Mouse (Mus musculus) bone marrow macrophage, adult 2 months (primary cell): ENCODE data around the gene H2-K1. TPM values are rescaled to one million over a fixed set of nuclear protein-coding genes. Genes with fewer than 3 reads are reported as not detected.

Source experiments
- H3K27ac ChIP-seq: 2 replicates; pipeline ENCODE4 v1.5.1; 2012; ENCODE audit warnings: low read depth, low read length; ENCODE audit not compliant: insufficient read depth
- H3K4me1 ChIP-seq: 2 replicates; pipeline ENCODE4 v1.6.1; 2012; ENCODE audit warnings: low read length; ENCODE audit not compliant: control insufficient read depth, insufficient read depth
- H3K4me3 ChIP-seq: 2 replicates; pipeline ENCODE4 v1.5.1; 2012; ENCODE audit warnings: mild to moderate bottlenecking, low read length, moderate library complexity; ENCODE audit not compliant: insufficient read depth
- CTCF ChIP-seq: IDR thresholded peaks from 2 replicates; pipeline ENCODE4 v1.5.1; 2012; ENCODE audit warnings: low read depth, mild to moderate bottlenecking, low read length, moderate library complexity
- POLR2A ChIP-seq: IDR thresholded peaks from 2 replicates; pipeline ENCODE4 v1.6.1; 2012; ENCODE audit warnings: mild to moderate bottlenecking, low read depth, low read length, borderline replicate concordance
- polyA plus RNA-seq: library from polyadenylated mRNA; stranded (reverse); fragments of >200 nt; gene quantifications from 2 replicates; pipeline ENCODE4 v1.2.4, GENCODE M21; 2012; ENCODE audit not compliant: missing spikeins, insufficient read depth, insufficient read length

Gene H2-K1
- 2,635 and 2,812 TPM in 2 replicates for polyA plus RNA-seq

DNA sequence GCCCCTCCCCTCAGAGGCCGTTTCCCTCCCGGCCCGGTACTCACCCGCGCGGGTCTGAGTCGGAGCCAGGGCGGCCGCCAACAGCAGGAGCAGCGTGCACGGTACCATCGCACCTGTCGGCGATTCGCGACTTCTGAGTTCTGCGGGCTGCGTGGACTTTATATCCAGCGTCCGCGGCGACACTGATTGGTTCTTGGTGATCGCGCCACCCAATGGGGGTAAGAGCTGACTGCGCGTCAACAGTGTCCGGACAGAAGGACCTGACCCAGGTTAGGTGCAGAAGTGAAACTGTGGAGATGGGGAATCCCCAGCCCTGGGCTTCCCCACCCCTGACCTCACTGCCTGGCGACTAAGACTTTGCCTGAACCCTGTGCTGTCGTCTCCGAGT, at the start of gene H2-K1:
TSS of gene H2-K1 (minus strand) at position 198 of the 388 bp plus-strand sequence.
- Histone ChIP-seq H3K4me1 (peaks cover 14% of the 10 kb centered on the region), H3K27ac (peak within 1 kb of the TSS; percentile 85), H3K4me3 (peak within 1 kb of the TSS; percentile 89)
- TF ChIP-seq POLR2A = peak; percentile 88; the same call in 1 of the 2 replicates
- no peak for TF ChIP-seq CTCF

DNA sequence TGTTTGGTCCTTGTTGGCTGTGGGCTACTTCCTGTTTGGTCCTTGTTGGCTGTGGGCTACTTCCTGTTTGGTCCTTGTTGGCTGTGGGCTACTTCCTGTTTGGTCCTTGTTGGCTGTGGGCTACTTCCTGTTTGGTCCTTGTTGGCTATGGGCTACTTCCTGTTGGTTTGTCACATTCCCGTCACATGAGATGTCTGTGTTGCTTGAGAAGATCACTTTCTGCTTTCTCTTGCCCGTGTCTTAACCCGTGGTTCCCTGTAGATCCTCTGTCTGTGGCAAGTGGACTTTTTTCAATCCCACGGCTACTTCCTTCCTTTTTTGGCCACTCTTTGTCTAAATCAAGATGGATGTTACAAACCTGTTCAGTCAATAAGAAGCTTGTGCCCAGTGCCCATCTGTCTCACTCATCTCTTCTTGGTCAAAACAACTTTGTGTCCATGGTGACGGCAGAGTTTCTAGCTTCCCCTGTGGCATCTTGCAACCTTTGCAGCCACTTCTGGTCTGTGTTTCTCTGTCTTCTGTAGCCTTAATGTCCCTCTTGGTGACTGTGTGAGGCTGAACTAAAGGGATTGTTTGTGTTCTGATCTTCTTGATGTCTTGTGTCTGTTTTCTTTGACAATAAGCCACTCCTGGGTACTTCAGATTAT, 47.4 kb upstream of the H2-K1 start:
- Histone ChIP-seq H3K4me1 (no peaks in the 10 kb centered on the region), H3K27ac (peak overlapping the region; percentile 50), H3K4me3 (no peak overlapping the region)
- TF ChIP-seq POLR2A (no peak), CTCF (no peak)

DNA sequence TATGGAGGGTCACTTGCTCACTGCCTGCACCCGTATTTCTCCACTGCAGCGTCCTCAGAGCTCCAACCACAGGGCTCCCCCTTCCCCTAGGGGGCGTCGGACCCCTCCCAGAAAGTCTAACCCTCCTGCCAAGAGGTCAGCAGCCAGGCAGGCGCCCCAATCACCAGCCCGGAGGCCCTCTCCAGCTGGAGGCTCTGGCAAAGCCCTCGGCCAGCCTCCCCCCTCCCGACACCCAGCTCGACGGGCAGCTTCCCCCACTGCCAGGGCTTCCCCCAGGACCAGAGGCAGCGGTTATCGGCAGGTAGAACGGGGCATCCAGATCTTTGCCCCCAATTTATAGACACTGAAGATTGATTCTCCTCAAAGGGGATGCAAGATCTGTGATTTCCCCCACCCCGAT, 45.8 kb upstream of the H2-K1 start:
- Histone ChIP-seq H3K4me1 (no peaks in the 10 kb centered on the region), H3K4me3 (no peak overlapping the region), H3K27ac (no peak overlapping the region)
- no peak for TF ChIP-seq CTCF
- TF ChIP-seq POLR2A = no peak

DNA sequence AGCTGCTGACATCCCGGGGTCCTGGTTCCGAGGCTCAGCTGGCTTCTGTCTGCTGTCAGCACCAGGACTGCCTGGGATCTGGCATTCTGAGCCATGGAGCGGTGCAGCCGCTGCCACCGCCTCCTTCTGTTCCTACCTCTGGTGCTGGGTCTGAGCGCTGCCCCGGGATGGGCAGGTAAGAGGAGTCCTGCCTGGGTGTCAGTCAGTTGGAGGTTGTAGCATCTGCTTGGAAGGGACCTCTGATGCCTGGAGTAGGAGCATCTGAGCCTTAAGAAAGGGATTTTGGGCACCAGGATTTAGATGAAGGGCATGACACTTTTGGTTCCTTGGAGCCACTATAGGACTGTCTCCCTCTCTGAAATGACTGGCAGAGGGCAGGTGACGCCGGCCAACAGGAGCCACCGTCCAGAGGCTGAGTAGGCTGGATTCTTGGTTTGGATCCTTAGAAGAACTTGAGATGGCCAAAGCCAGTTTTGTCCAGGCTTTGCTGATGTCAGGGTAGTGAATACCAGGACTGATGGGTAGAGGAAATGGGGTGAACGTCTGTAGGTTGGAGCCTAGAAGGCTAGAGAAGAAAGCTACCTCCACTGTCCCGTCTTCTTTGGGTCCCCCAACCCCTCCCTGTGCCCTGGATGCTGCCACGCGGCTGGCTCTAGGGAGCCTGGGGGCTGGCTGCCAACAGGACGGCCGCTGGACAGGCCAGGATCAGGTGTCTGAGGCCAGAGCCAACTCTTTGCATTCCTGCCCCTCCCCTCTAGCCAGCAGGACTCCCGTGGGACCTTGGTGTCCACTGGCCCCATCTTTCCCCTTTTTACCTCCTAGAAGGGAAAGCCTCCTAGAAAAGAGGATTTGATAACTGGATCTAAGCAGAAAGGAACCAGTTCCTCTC, 39.7 kb upstream of the H2-K1 start:
- Histone ChIP-seq H3K4me1 (no peaks in the 10 kb centered on the region), H3K4me3 (no peak overlapping the region), H3K27ac (no peak overlapping the region)
- TF ChIP-seq CTCF = 0 out of 2 replicates have a peak, but pooled peaks have one; percentile 7
- no peak for TF ChIP-seq POLR2A

DNA sequence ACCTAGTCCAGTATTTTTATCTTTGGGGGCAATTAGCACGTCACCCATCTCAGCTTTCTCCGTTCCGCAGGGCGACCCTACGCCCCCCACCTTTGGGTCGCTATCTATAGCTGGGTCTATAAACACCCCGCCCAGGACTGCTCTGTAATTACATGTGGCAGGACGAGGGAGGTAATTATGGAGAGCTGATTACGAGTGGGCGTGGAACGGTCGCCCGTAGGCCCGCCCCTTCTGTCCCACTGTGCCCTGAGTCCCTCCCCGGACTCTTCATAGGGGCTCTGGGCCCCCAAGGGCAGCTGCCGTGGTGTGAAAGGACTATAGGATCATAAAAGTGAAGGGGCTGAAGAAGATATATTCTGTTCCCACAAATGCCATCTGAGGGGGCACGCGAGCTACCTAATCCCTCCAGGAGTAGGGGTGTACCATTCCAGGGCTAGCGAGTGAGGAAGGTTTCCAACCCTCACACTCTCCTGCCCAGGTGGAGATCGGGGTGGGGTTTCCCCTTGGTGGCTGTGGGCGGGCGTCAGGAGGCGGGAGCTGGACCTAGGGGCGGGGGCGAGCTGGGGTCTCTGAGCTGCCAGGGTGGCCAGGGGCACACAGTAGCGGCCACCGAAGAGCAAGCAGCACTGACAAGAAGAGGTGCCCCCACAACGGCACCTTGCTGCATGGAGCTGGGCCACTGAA, 38.9 kb upstream of the H2-K1 start, which contains the start of gene Col11a2:
TSS of gene Col11a2 (plus strand) at position 560 of the 684 bp plus-strand sequence.
- no peak for TF ChIP-seq POLR2A
- no peak for TF ChIP-seq CTCF
- no peak within 1 kb of the TSS for H3K4me3 ChIP-seq
- no peak within 1 kb of the TSS for H3K27ac ChIP-seq
- peaks cover under 1% of the 10 kb centered on the region for H3K4me1 ChIP-seq

DNA sequence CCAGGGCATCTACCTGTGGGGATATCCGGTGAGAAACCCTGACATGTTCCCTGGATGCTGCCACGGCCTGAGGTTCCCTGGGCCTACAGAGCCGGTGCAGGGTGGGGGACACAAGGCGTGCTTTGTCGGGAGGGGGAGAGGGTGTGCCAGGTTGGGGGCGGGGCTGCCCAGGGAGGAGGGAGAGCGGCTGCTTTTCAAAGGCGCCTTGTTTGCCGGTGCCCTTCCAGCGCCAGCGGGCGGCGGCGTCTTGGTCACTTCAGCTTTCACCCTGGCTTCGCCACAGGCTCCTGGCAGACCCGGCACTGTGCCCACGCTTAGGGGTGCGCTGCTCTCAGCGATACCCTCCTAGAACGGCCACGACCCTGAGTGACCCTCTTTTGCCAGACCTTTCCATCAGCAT, 38.3 kb upstream of the H2-K1 start:
- TF ChIP-seq CTCF (no peak), POLR2A (no peak)
- H3K4me3 ChIP-seq = no peak overlapping the region
- H3K4me1 ChIP-seq = peaks cover 7% of the 10 kb centered on the region
- H3K27ac ChIP-seq = no peak overlapping the region

DNA sequence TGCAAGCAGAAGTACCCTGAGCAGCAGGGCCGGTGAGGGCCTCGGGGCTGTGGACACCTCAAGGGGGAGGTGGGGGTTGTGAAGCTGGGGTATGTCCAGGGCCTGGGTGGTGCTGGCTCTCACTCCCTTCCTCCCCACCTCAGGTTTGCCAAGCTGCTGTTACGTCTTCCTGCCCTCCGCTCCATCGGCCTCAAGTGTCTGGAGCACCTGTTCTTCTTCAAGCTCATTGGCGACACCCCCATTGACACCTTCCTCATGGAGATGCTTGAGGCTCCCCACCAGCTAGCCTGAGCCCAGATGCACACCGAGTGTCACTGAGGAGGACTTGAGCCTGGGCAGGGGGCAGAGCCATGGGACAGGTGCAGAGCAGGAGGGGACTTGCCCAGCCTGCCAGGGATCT, 37.1 kb upstream of the H2-K1 start:
- Histone ChIP-seq H3K27ac (no peak overlapping the region), H3K4me1 (peaks cover 9% of the 10 kb centered on the region), H3K4me3 (no peak overlapping the region)
- TF ChIP-seq CTCF = no peak
- TF ChIP-seq POLR2A = no peak

DNA sequence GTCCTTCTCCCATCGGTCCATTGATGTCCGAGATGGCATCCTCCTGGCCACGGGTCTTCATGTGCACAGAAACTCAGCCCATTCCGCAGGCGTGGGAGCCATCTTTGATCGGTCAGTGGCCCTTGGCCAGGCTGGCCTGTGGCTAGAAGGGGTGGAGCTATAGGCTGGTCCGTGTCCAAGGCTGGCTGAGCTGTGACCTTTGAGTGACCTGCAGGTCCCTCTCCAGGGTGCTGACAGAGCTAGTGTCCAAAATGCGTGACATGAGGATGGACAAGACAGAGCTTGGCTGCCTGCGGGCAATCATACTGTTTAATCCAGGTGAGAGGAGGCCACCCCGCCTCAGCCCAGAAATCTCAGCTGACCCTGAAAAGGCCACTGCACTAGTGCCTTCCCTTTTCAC, 36.5 kb upstream of the H2-K1 start:
- Histone ChIP-seq H3K27ac (no peak overlapping the region), H3K4me3 (no peak overlapping the region), H3K4me1 (peaks cover 9% of the 10 kb centered on the region)
- TF ChIP-seq POLR2A = no peak
- TF ChIP-seq CTCF = no peak

DNA sequence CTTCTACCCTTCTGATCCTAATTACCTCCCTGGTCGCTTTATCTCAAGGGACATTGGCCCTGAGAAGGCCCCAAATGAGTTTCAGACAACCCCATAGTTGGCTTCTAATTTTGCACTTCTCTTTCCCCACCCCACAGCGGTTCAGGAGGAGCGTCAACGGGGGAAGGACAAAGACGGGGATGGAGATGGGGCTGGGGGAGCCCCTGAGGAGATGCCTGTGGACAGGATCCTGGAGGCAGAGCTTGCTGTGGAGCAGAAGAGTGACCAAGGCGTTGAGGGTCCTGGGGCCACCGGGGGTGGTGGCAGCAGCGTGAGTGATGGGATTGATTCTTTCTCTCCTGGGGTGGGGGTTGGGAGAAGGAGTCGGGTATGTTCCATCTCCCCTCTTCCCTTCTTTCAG, 35.4 kb upstream of the H2-K1 start:
- H3K27ac ChIP-seq = no peak overlapping the region
- TF ChIP-seq POLR2A = no peak
- TF ChIP-seq CTCF = no peak
- peaks cover 9% of the 10 kb centered on the region for H3K4me1 ChIP-seq
- no peak overlapping the region for H3K4me3 ChIP-seq

DNA sequence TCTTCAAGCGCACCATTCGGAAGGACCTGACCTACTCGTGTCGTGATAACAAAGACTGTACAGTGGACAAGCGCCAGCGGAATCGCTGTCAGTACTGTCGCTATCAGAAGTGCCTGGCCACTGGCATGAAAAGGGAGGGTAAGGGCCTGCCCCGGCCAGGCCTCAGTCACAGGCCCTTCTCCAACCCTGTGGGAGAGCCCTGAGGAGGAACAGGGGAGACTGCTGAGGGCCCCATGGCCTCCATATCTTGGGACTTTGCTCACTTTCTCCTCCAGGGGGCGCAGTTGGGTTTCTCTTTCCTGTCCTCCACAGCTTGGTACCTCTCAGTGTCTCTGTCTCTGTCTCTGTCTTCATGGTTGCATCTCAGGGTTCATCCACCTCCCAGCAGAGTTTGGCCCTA, 33.9 kb upstream of the H2-K1 start:
- Histone ChIP-seq H3K4me3 (no peak overlapping the region), H3K27ac (no peak overlapping the region), H3K4me1 (peaks cover 20% of the 10 kb centered on the region)
- TF ChIP-seq CTCF (peak; percentile 64), POLR2A (no peak)
